ENCODE assay signal across 8 mouse cellular contexts in the genomic region with DNA sequence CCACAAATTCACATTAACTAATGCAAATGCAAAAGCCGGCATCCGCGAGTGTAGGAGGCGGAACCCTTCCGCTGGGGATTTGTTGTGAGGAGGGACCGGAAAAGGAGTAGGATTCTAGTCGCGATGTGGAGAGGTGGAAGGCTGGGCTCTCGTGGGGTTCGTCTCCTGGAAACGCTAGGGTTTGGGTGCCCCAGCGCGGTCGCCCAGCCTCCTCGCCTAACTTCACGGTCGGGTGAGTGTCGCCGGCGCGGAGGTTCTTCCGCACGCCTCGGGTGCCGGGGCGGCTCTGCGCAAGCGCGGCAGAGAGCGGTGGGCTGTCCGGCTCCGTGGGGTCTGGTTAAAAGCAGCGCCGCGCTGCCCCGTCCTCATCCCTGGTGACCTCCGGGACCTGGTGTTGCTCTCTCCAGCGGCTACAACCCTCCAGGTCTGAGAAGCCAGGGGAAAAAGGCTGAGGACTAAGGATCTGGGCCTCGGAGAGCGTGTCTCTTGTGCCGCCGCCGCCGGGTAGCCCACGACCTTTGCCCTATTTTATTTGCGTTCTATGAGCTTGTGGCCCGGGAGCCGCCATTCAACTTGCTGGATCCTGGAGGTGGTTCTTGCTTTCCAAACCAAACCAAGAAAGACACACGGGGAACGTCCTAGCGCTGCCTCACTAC. TPM values are rescaled to one million over a fixed set of nuclear protein-coding genes. Genes with fewer than 3 reads are reported as not detected.
DNase-seq lines count a peak whose midpoint lies in the region; ATAC-seq and TF ChIP-seq lines count a peak whose summit lies in the region.

A gene (plus strand): TSS at position 109 of the 656 bp plus-strand sequence.

- H3K4me3 ChIP-seq in heart, embryonic 11.5 days (ENCODE audit: low read depth, low read length) = peak within 1 kb of the TSS; percentile 72
- peak within 1 kb of the TSS; percentile 84 for H3K4me3 ChIP-seq in kidney, embryonic 16.5 days (ENCODE audit: low read length)
- H3K4me3 ChIP-seq in liver, adult 2 months (ENCODE audit: insufficient read depth, low read depth, low read length) = peak within 1 kb of the TSS; percentile 94
- H3K4me3 ChIP-seq in myocyte = peak within 1 kb of the TSS; percentile 53

- H3K9me3 ChIP-seq in heart, embryonic 11.5 days (replicated peaks; ENCODE audit: control insufficient read depth, low read length) = no peaks in the 10 kb centered on the region
- no peaks in the 10 kb centered on the region for H3K9me3 ChIP-seq in kidney, embryonic 16.5 days (ENCODE audit: low read length)

- TF ChIP-seq POLR2A in liver, adult 2 months (IDR thresholded peaks at IDR 0.05; ENCODE audit: extremely low read depth, insufficient read depth, low read length) = 0 out of 2 replicates have a peak, but pooled peaks have one; percentile 54
- TF ChIP-seq POLR2A in myocyte (IDR thresholded peaks at IDR 0.05; ENCODE audit: insufficient read length, low read depth) = peak; percentile 70

- H3K4me2 ChIP-seq in heart, embryonic 11.5 days = peak within 1 kb of the TSS; percentile 72
- peak within 1 kb of the TSS; percentile 64 for H3K4me2 ChIP-seq in kidney, embryonic 16.5 days (replicated peaks; ENCODE audit: low read depth, low read length)
- H3K4me2 ChIP-seq in myocyte (ENCODE audit: low read depth) = peak within 1 kb of the TSS; percentile 75

- peaks cover 5% of the 10 kb centered on the region; the same call in 1 of the 2 replicates for H3K79me2 ChIP-seq in liver, adult 2 months (ENCODE audit: control insufficient read depth, insufficient read depth, low read length)
- H3K79me2 ChIP-seq in myocyte (ENCODE audit: control insufficient read depth, insufficient read depth) = peaks cover 4% of the 10 kb centered on the region

- no peaks in the 10 kb centered on the region for H3K4me1 ChIP-seq in heart, embryonic 11.5 days (ENCODE audit: control insufficient read depth, insufficient read depth, low read length)
- H3K4me1 ChIP-seq in kidney, embryonic 16.5 days (ENCODE audit: insufficient read depth, low read length) = peaks cover 8% of the 10 kb centered on the region; the same call in 1 of the 2 replicates
- H3K4me1 ChIP-seq in liver, adult 2 months (ENCODE audit: control insufficient read depth, insufficient read depth, low read length) = peaks cover 2% of the 10 kb centered on the region; the same call in 1 of the 2 replicates

- TF ChIP-seq CTCF in liver, adult 2 months (IDR thresholded peaks at IDR 0.05; ENCODE audit: low read depth, low read length) = no peak

- ATAC-seq in erythroblast, adult 5-6 weeks (replicated peaks; ENCODE audit: low FRiP score, poor library complexity, severe bottlenecking) = peak; percentile 86
- peak; percentile 88 for ATAC-seq in heart, embryonic 11.5 days (replicated peaks; ENCODE audit: insufficient number of reproducible peaks, low FRiP score, low TSS enrichment)
- peak; percentile 97 for ATAC-seq in kidney, embryonic 16.5 days (ENCODE audit: low FRiP score, low TSS enrichment)

- no peaks in the 10 kb centered on the region for H3K27me3 ChIP-seq in heart, embryonic 11.5 days (ENCODE audit: control insufficient read depth, insufficient read depth, low read length)
- H3K27me3 ChIP-seq in kidney, embryonic 16.5 days (ENCODE audit: insufficient read depth, low read length) = no peaks in the 10 kb centered on the region
- no peaks in the 10 kb centered on the region for H3K27me3 ChIP-seq in liver, adult 2 months (ENCODE audit: control insufficient read depth, insufficient read depth, low read length)
- no peaks in the 10 kb centered on the region for H3K27me3 ChIP-seq in myocyte (ENCODE audit: control insufficient read depth, insufficient read depth, insufficient read length)
- H3K27me3 ChIP-seq in splenic B cell, adult 2 months (ENCODE audit: control insufficient read depth, insufficient read depth, low read length, poor library complexity, severe bottlenecking) = no peaks in the 10 kb centered on the region

- peak within 1 kb of the TSS; percentile 89 for H3K9ac ChIP-seq in heart, embryonic 11.5 days (ENCODE audit: low read depth, low read length)
- peak within 1 kb of the TSS; percentile 87 for H3K9ac ChIP-seq in kidney, embryonic 16.5 days (replicated peaks; ENCODE audit: low read length)
- peak within 1 kb of the TSS; percentile 91 for H3K9ac ChIP-seq in liver, adult 2 months (ENCODE audit: low read depth, low read length)

- under 1% methylated on average over 51 of the region's 51 CpGs for WGBS in heart, embryonic 11.5 days (ENCODE audit: insufficient replicate concordance)
- WGBS in kidney, embryonic 16.5 days = 0% methylated on average over 51 of the region's 51 CpGs
- WGBS in liver, adult 2 months = under 1% methylated on average over 51 of the region's 51 CpGs

- peak; percentile 80 to 84 for DNase-seq in B cell, adult 2 months
- DNase-seq in brain, adult 2 months (ENCODE audit: low read depth, low spot score) = peak; percentile 95
- peak; percentile 79 for DNase-seq in liver, adult 2 months (ENCODE audit: extremely low read depth, low read depth, low spot score)
- peak; percentile 82 for DNase-seq in splenic B cell, adult 2 months (ENCODE audit: low read depth, low spot score)

- peak within 1 kb of the TSS; percentile 67 for H3ac ChIP-seq in myocyte (ENCODE audit: control insufficient read depth, insufficient read length)

- no peaks in the 10 kb centered on the region for H3K36me3 ChIP-seq in heart, embryonic 11.5 days (ENCODE audit: control insufficient read depth, insufficient read depth, low read length)
- 0 out of 2 replicates have a peak, but pooled peaks cover 2% of the 10 kb centered on the region for H3K36me3 ChIP-seq in kidney, embryonic 16.5 days (ENCODE audit: insufficient read depth, low read length)
- peaks cover 8% of the 10 kb centered on the region for H3K36me3 ChIP-seq in liver, adult 2 months (ENCODE audit: control insufficient read depth, insufficient read depth, low read length)
- H3K36me3 ChIP-seq in myocyte (ENCODE audit: control insufficient read depth, insufficient read depth) = peaks cover 17% of the 10 kb centered on the region
- peaks cover 3% of the 10 kb centered on the region; the same call in 1 of the 2 replicates for H3K36me3 ChIP-seq in splenic B cell, adult 2 months (ENCODE audit: control insufficient read depth, insufficient read depth, low read length, poor library complexity, severe bottlenecking)

- H3K27ac ChIP-seq in heart, embryonic 11.5 days (ENCODE audit: low read depth, low read length) = peak within 1 kb of the TSS; percentile 92
- H3K27ac ChIP-seq in kidney, embryonic 16.5 days (ENCODE audit: low read length) = peak within 1 kb of the TSS; percentile 96
- peak within 1 kb of the TSS; percentile 98 for H3K27ac ChIP-seq in liver, adult 2 months (replicated peaks; ENCODE audit: insufficient read depth, low read depth, low read length)

TF ChIP-seq in myocyte, 11 proteins besides CTCF, POLR2A, EP300 and RAD21:
- TF ChIP-seq POLR2AphosphoS2 (IDR thresholded peaks at IDR 0.05; ENCODE audit: insufficient read length, low read depth) = peak; percentile 87
- no peak for TF ChIP-seq MAX (IDR thresholded peaks at IDR 0.05; ENCODE audit: low read depth)
TF ChIP-seq in myocyte: peak in this region for 1.

RNA-seq across cellular contexts. Expression of the gene that starts here (rescaled TPM):
- total RNA-seq in erythroblast, adult 5-6 weeks (2015; ENCODE audit: low replicate concordance) = 0.84 and 2.1 TPM in 2 replicates
- total RNA-seq in erythroblast, adult 5-6 weeks (2017; ENCODE audit: low replicate concordance) = 2.6 and 3.5 TPM in 2 replicates
- polyA plus RNA-seq in heart, embryonic 11.5 days (2014; fragmentation: Nextera tagmentation; extraction: Ambion mirVana) = 14.8 and 16.9 TPM in 2 replicates
- 13.5 and 13.6 TPM in 2 replicates for polyA plus RNA-seq in kidney, embryonic 16.5 days (2015; fragmentation: Nextera tagmentation; extraction: Ambion mirVana)
- 13.0 and 17.9 TPM in 2 replicates for total RNA-seq in liver, adult 2 months (2014; rRNA removed)
- polyA plus RNA-seq in liver, adult 2 months (2012; rRNA removed) = 3.6 and 4.1 TPM in 2 replicates
- polyA plus RNA-seq in myocyte (2012; fragmentation: generic; extraction: Trizol) = 11.1 TPM

Comparison
In these comparisons a context has a peak if more than half of its experiments do, and no peak if none do; other contexts are left out.
1. Peak in every context shown above with its lines: DNase-seq, ATAC-seq, H3K4me3 ChIP-seq and H3K27ac ChIP-seq.